Mouse (Mus musculus) B cell, adult 67 days (primary cell): ENCODE results near the gene Mup22. TPM values are rescaled to one million over a fixed set of nuclear protein-coding genes. Genes with fewer than 3 reads are reported as not detected.

Experiments
- total RNA-seq, 2 experiments: library from RNA; stranded (reverse); gene quantifications; 4 replicates each; pipeline ENCODE4 v1.2.4; 2023

Mup22 gene
- total RNA-seq, result not detected

DNA sequence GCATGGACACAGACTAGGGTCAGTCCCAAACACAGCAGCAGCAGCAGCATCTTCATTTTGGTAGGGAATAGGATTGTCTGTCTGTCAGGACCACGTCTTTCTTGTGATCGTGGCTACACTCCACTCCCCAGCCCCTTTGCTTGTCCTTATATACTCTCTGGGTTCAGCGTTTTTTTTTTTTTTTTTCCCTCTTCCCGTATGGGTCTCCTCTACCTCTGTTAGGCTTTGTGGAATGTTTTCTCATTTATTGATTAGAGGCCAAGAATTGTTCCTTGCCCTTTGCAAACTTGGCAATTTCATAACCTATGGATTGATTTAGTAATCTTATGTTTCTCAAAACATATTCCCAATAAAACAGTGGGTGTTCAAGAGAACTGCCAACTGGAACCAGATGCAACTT lies at the start of gene Mup22:
Gene Mup22 (minus strand): TSS at position 101 of the 400 bp plus-strand sequence.

Other genes with a start within 250 kb of the Mup22 start
- gene Mup10, start 239.3 kb downstream of the Mup22 start, total RNA-seq, result not detected
- gene Mup11, start 159.1 kb downstream of the Mup22 start, total RNA-seq, result not detected
- gene Mup12, start 80.1 kb downstream of the Mup22 start, total RNA-seq, result not detected